Mouse (Mus musculus) adrenal gland, adult 10 weeks (tissue): ENCODE data around the gene E2f8. TPM values are rescaled to one million over a fixed set of nuclear protein-coding genes. Genes with fewer than 3 reads are reported as not detected.

Source experiments
- polyA plus RNA-seq: library from polyadenylated mRNA; stranded (reverse); fragments of 350-450 nt; fragmentation: Illumina TruSeq; extraction: RNeasy Lipid Tissue Mini Kit (QIAGEN cat#74804); gene quantifications from one replicate; pipeline ENCODE4 v1.2.3, GENCODE M21; 2014; ENCODE audit warnings: low read depth, low replicate concordance

Gene E2f8
- 1.8 TPM for polyA plus RNA-seq

DNA sequence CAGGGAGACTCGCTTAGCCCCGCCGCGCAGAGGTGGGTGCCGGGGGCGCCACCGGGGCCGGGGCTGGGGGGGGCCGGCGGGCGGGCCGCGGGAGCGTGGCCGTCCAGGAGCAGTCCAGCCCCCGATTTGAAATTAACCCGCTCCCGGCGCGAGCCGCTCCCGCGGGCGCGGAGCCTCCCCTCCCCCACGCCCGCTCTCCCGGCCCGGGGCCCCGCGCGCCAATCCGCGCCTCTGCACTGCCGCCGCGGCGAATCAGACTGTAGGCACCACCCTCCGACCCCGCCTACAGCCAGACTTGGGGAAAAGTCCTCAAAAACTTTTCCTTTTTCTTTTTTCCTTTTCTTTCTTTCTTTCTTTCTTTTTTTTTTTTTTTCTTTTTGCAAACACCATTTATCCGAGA, at the start of gene E2f8:
Gene E2f8 (minus strand): TSS at position 111 of the 400 bp plus-strand sequence.

DNA sequence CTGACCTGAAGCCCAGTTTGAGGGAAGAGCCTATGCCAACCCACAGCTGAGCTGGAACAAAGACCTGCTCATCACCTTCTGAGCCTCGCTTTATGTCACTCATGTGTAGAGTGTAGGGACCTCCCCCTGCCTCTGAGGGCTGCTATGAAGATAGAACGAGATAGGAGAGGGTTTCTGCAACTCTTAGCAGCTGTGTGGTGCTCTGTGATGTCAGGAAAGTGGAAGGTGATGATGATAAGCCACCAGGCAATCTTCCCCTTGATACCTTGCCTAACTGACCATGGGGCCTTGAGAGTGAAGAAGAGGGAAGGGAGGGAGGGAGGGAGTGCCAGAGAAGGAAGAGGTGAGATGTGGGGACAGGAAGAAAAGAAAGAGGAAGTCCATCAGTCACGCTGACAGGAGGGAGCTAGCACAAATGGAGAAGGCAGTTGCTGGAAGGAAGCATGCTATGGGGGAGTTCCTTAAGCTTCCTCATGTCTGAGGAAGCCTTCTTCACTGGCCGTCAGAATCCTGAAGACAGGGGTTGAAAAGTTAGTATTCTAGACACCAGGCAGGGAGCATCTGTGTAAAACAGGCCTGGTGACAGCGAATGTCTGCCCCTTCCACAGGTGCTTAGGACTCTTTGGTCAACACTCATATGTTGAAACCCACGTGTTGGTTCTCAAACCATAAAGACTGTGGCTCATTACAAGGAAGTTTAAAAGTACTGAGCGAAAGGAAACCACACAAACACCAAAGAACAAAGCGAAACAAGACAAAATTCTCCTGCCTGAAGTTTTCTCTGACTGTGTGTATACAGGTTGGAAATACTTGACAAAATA, 27.3 kb upstream of the E2f8 start, which contains the start of gene Nav2:
Gene Nav2 (plus strand): TSS at position 196 of the 821 bp plus-strand sequence.

GRCm38 (mm10) chr7:48847820-48848650, 33.4 kb downstream of the E2f8 start, which contains the start of gene Csrp3:
Gene Csrp3, minus strand, starts transcription at chr7:48848033.

Other genes starting within 250 kb of the E2f8 start
- not detected for gene Mrgprb3, start 237.8 kb downstream of the E2f8 start, polyA plus RNA-seq
- 25.0 TPM for gene Zdhhc13, start 92.6 kb downstream of the E2f8 start, polyA plus RNA-seq
- not detected for gene Csrp3, start 33.6 kb downstream of the E2f8 start, polyA plus RNA-seq
- 1.2 TPM for gene Nav2, start 27.1 kb upstream of the E2f8 start, polyA plus RNA-seq